25 mouse cellular contexts compared by ENCODE assay signal in the genomic region with DNA sequence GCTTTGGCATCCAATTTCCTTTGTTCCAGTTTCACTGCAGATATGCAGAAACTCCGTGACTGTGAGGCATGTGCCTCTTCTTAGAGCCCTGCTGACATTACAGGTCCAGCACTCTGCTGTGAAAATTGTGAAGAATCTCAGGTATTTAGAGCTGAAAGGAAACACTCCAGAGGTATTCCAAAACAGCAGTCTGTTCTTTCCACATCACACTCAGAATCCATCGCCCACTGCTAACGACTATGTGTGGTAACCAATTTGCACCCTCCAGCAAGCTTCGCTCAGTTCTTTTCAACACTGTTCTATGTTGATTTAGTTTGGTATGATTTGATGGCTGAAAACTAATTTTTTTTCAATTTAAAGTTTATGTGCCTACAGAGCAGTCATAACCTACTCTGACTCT.
"Had no signal": no experiment of that assay in that cellular context is flagged by ENCODE, and none has a peak within 500 bp of the region (broad histone marks: within the 10 kb centered on the region; RNA-seq: fewer than 3 reads in every experiment).

No protein-coding gene starts in this region.

- DNase-seq: gastrocnemius, postnatal 25 days; heart, adult 18-20 months; heart, postnatal 14 days; heart, postnatal 36 days; kidney, adult 18-20 months; kidney, adult 9 months; kidney, postnatal 14 days; kidney, postnatal 36 days; layer of hippocampus, adult 9-11 months; layer of hippocampus, postnatal 36 days; left cerebral cortex, postnatal 4 days had no signal

- H3K4me2 ChIP-seq: heart, embryonic 12.5 days; hindbrain, embryonic 12.5 days; hindbrain, embryonic 14.5 days; intestine, embryonic 15.5 days; kidney, embryonic 15.5 days; limb, embryonic 13.5 days; limb, embryonic 15.5 days; liver, embryonic 12.5 days had no signal

- ATAC-seq: hindbrain, embryonic 16.5 days; inflammation-experienced regulatory T-cells, adult 6 months; intestine, embryonic 15.5 days; intestine, postnatal 0 days; liver, embryonic 12.5 days had no signal

- H3K36me3 ChIP-seq: heart, embryonic 10.5 days; heart, embryonic 12.5 days; hindbrain, embryonic 12.5 days; intestine, embryonic 15.5 days; kidney, embryonic 15.5 days; limb, embryonic 13.5 days; limb, embryonic 15.5 days; liver, embryonic 12.5 days had no signal

- H3K27me3 ChIP-seq: heart, embryonic 12.5 days; hindbrain, embryonic 12.5 days; intestine, embryonic 15.5 days; kidney, embryonic 15.5 days; limb, embryonic 13.5 days; limb, embryonic 15.5 days; liver, embryonic 12.5 days had no signal

- H3K9ac ChIP-seq: heart, embryonic 12.5 days; hindbrain, embryonic 12.5 days; hindbrain, embryonic 14.5 days; intestine, embryonic 15.5 days; kidney, embryonic 15.5 days; limb, embryonic 13.5 days; limb, embryonic 15.5 days; liver, embryonic 12.5 days; liver, embryonic 14.5 days had no signal

- H3K4me1 ChIP-seq: hindbrain, embryonic 12.5 days; intestine, embryonic 15.5 days; kidney, embryonic 15.5 days; limb, embryonic 13.5 days; limb, embryonic 15.5 days; liver, embryonic 12.5 days had no signal

- H3K27ac ChIP-seq: heart, embryonic 10.5 days; hindbrain, embryonic 12.5 days; hindbrain, embryonic 14.5 days; intestine, embryonic 15.5 days; kidney, embryonic 15.5 days; kidney, postnatal 0 days; limb, embryonic 13.5 days; limb, embryonic 15.5 days; liver, embryonic 12.5 days; liver, embryonic 14.5 days had no signal

- H3K4me3 ChIP-seq: heart, embryonic 10.5 days; heart, embryonic 12.5 days; hindbrain, embryonic 12.5 days; intestine, embryonic 15.5 days; kidney, embryonic 15.5 days; limb, embryonic 13.5 days; limb, embryonic 15.5 days; liver, embryonic 12.5 days had no signal

- H3K9me3 ChIP-seq: heart, embryonic 10.5 days; heart, embryonic 12.5 days; hindbrain, embryonic 12.5 days; intestine, embryonic 15.5 days; kidney, embryonic 15.5 days; limb, embryonic 13.5 days; limb, embryonic 15.5 days; liver, embryonic 12.5 days had no signal
